Mouse (Mus musculus): ENCODE measurements at regions not wholly inside any gene's neighbourhood (a gene's known extent, or its start where the extent isn't known, plus 50 kb on each side); places are given as distances from the start of the nearest gene placed in this dataset.
"Not testable (repeated sequence)": the region's sequence is repeated elsewhere in the genome, so short reads cannot be mapped to it uniquely, and the experiment has no call there.

- no peak for DNase-seq (ENCODE audit: extremely low spot score in 1 of 2, low spot score in 1 of 2)
These were observed 208.7 kb downstream of the Cd47 start for GRCm38 (mm10) chr16:50009046-50009445.

- peak; percentile 52 to 82 for DNase-seq (ENCODE audit: extremely low spot score in 1 of 2, low spot score in 1 of 2)
These were observed 209.2 kb downstream of the Cd47 start for GRCm38 (mm10) chr16:50009542-50009941.

GRCm38 (mm10) chr16:50010074-50010473, 209.7 kb downstream of the Cd47 start:
- DNase-seq (ENCODE audit: extremely low spot score in 1 of 2, low spot score in 1 of 2): peak in 1 of 2 experiments; percentile 42

- DNase-seq (ENCODE audit: extremely low spot score in 1 of 2, low spot score in 1 of 2): peak in 1 of 2 experiments; percentile 42
These were observed 210.2 kb downstream of the Cd47 start for GRCm38 (mm10) chr16:50010532-50010971.

- DNase-seq (ENCODE audit: extremely low spot score in 1 of 2, low spot score in 1 of 2): no peak
These were observed 223.6 kb downstream of the Cd47 start for GRCm38 (mm10) chr16:50023885-50024284.

- no peak for DNase-seq (ENCODE audit: extremely low spot score in 1 of 2, low spot score in 1 of 2)
These were observed 226.0 kb downstream of the Cd47 start for GRCm38 (mm10) chr16:50026100-50026884.

- no peak for DNase-seq (ENCODE audit: extremely low spot score in 1 of 2, low spot score in 1 of 2)
These were observed 226.9 kb downstream of the Cd47 start for GRCm38 (mm10) chr16:50027189-50027588.

- DNase-seq (ENCODE audit: extremely low spot score in 1 of 2, low spot score in 1 of 2): no peak
These were observed 229.4 kb downstream of the Cd47 start for GRCm38 (mm10) chr16:50029711-50030110.

- DNase-seq (ENCODE audit: extremely low spot score in 1 of 2, low spot score in 1 of 2): not testable (repeated sequence)
These were observed 230.0 kb downstream of the Cd47 start for GRCm38 (mm10) chr16:50030355-50030754.

GRCm38 (mm10) chr16:50030905-50031369, 230.6 kb downstream of the Cd47 start:
- DNase-seq (ENCODE audit: extremely low spot score in 1 of 2, low spot score in 1 of 2): no peak

- DNase-seq (ENCODE audit: extremely low spot score in 1 of 2, low spot score in 1 of 2): no peak
These were observed 232.5 kb downstream of the Cd47 start for GRCm38 (mm10) chr16:50032798-50033197.

- no peak for DNase-seq (ENCODE audit: extremely low spot score in 1 of 2, low spot score in 1 of 2)
These were observed 236.0 kb downstream of the Cd47 start for GRCm38 (mm10) chr16:50036296-50036734.

GRCm38 (mm10) chr16:50044103-50044502, 243.8 kb downstream of the Cd47 start:
- DNase-seq (ENCODE audit: extremely low spot score in 1 of 2, low spot score in 1 of 2): no peak

- peak; percentile 65 to 88 for DNase-seq (ENCODE audit: extremely low spot score in 1 of 2, low spot score in 1 of 2)
These were observed 245.5 kb downstream of the Cd47 start for GRCm38 (mm10) chr16:50045552-50046547.

- no peak for DNase-seq (ENCODE audit: extremely low spot score in 1 of 2, low spot score in 1 of 2)
These were observed 263.2 kb downstream of the Cd47 start for GRCm38 (mm10) chr16:50063540-50063939.

- peak in 1 of 2 experiments; percentile 30 for DNase-seq (ENCODE audit: extremely low spot score in 1 of 2, low spot score in 1 of 2)
These were observed 265.2 kb downstream of the Cd47 start for GRCm38 (mm10) chr16:50065336-50066082.

- no peak for DNase-seq (ENCODE audit: extremely low spot score in 1 of 2, low spot score in 1 of 2)
These were observed 268.7 kb downstream of the Cd47 start for GRCm38 (mm10) chr16:50069033-50069432.

GRCm38 (mm10) chr16:50070728-50071127, 270.4 kb downstream of the Cd47 start:
- no peak for DNase-seq (ENCODE audit: extremely low spot score in 1 of 2, low spot score in 1 of 2)

GRCm38 (mm10) chr16:50072853-50073360, 272.6 kb downstream of the Cd47 start:
- DNase-seq (ENCODE audit: extremely low spot score in 1 of 2, low spot score in 1 of 2): no peak

- no peak for DNase-seq (ENCODE audit: extremely low spot score in 1 of 2, low spot score in 1 of 2)
These were observed 273.6 kb downstream of the Cd47 start for GRCm38 (mm10) chr16:50073979-50074378.

All from frontal cortex, adult 2 months (tissue).